Mouse (Mus musculus): Measurements from ENCODE around the gene 2510039O18Rik.
A peak's percentile ranks its signal among the peaks of the same experiment; 100 is the strongest.

Gene 2510039O18Rik

GRCm38 (mm10) chr4:147940576-147941044, at the start of gene 2510039O18Rik:
Gene 2510039O18Rik, plus strand, starts transcription at chr4:147940895.
- DNase-seq (ENCODE audit: low read depth, low spot score), result peak; percentile 93

- DNase-seq (ENCODE audit: low read depth, low spot score), result no peak
Observed at GRCm38 (mm10) chr4:147895815-147896330, 44.8 kb upstream of the 2510039O18Rik start.

GRCm38 (mm10) chr4:147896411-147896810, 44.3 kb upstream of the 2510039O18Rik start:
- DNase-seq (ENCODE audit: low read depth, low spot score), result no peak

- no peak for DNase-seq (ENCODE audit: low read depth, low spot score)
Observed at GRCm38 (mm10) chr4:147897348-147897747, 43.3 kb upstream of the 2510039O18Rik start.

- no peak for DNase-seq (ENCODE audit: low read depth, low spot score)
Observed at GRCm38 (mm10) chr4:147900452-147900851, 40.2 kb upstream of the 2510039O18Rik start.

GRCm38 (mm10) chr4:147902906-147903500, 37.7 kb upstream of the 2510039O18Rik start:
- DNase-seq (ENCODE audit: low read depth, low spot score), result no peak

GRCm38 (mm10) chr4:147903601-147904000, 37.1 kb upstream of the 2510039O18Rik start:
- no peak for DNase-seq (ENCODE audit: low read depth, low spot score)

GRCm38 (mm10) chr4:147904313-147905089, 36.2 kb upstream of the 2510039O18Rik start, which contains the start of gene Mfn2:
Gene Mfn2, minus strand, starts transcription at chr4:147904704.
- peak; percentile 92 for DNase-seq (ENCODE audit: low read depth, low spot score)

- DNase-seq (ENCODE audit: low read depth, low spot score), result no peak
Observed at GRCm38 (mm10) chr4:147905090-147905659, 35.5 kb upstream of the 2510039O18Rik start.

- no peak for DNase-seq (ENCODE audit: low read depth, low spot score)
Observed at GRCm38 (mm10) chr4:147906230-147906629, 34.5 kb upstream of the 2510039O18Rik start.

- DNase-seq (ENCODE audit: low read depth, low spot score), result no peak
Observed at GRCm38 (mm10) chr4:147909486-147909885, 31.2 kb upstream of the 2510039O18Rik start.

GRCm38 (mm10) chr4:147918459-147919121, 22.1 kb upstream of the 2510039O18Rik start:
- peak; percentile 84 for DNase-seq (ENCODE audit: low read depth, low spot score)

- no peak for DNase-seq (ENCODE audit: low read depth, low spot score)
Observed at GRCm38 (mm10) chr4:147920973-147921372, 19.7 kb upstream of the 2510039O18Rik start.

- no peak for DNase-seq (ENCODE audit: low read depth, low spot score)
Observed at GRCm38 (mm10) chr4:147922341-147922740, 18.4 kb upstream of the 2510039O18Rik start.

- no peak for DNase-seq (ENCODE audit: low read depth, low spot score)
Observed at GRCm38 (mm10) chr4:147927705-147928104, 13.0 kb upstream of the 2510039O18Rik start.

GRCm38 (mm10) chr4:147928136-147928535, 12.6 kb upstream of the 2510039O18Rik start:
- DNase-seq (ENCODE audit: low read depth, low spot score), result no peak

GRCm38 (mm10) chr4:147928540-147928939, 12.2 kb upstream of the 2510039O18Rik start:
- DNase-seq (ENCODE audit: low read depth, low spot score), result no peak

GRCm38 (mm10) chr4:147930946-147931345, 9.7 kb upstream of the 2510039O18Rik start:
- no peak for DNase-seq (ENCODE audit: low read depth, low spot score)

GRCm38 (mm10) chr4:147934134-147934533, 6.6 kb upstream of the 2510039O18Rik start:
- no peak for DNase-seq (ENCODE audit: low read depth, low spot score)

GRCm38 (mm10) chr4:147934611-147935010, 6.1 kb upstream of the 2510039O18Rik start:
- DNase-seq (ENCODE audit: low read depth, low spot score), result no peak

GRCm38 (mm10) chr4:147935904-147936303, 4.8 kb upstream of the 2510039O18Rik start:
- peak; percentile 43 for DNase-seq (ENCODE audit: low read depth, low spot score)
